Mouse (Mus musculus) kidney, postnatal 4 days (tissue): ENCODE measurements around the gene Heg1.
A peak's percentile ranks its signal among the peaks of the same experiment; 100 is the strongest.

ENCODE experiments used
- DNase-seq, 2 experiments: peaks; one replicate each; pipeline ENCODE4 v3.0.0; 2021; ENCODE audit warnings: mixed read lengths in 2 of 2

The Heg1 gene

DNA sequence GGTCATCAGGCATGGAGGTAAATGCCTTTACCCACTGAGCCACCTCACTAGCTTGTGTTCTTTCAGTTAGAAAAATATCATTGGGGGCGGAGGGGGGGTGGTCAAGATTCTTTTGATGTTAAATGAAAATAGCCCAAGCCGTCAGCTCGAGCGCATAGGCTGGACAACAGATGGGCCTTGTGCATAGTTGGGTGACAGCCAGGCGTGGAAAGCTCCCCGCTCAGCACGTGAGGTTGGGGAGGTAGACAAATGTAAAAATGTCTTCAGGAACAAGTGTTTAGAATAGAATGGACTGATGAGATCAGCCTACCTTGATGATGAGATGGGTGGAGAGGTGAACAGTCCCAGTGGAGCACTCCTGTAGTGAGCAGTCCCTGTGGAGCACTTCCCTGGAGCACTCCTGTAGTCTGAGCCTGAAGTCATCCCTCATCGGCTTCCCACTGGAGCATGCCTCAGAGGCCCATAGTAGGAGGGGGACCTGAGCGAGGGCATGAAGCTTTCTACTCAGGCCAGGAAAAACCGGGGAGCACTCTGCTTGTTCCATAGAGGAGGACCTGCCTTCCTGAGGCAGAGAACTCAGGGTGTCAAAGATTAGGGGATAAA lies 62.0 kb downstream of the Heg1 start:
- DNase-seq, result no peak

GRCm38 (mm10) chr16:33747346-33747954 lies 63.3 kb downstream of the Heg1 start:
- DNase-seq, result no peak

GRCm38 (mm10) chr16:33747994-33748393 lies 63.8 kb downstream of the Heg1 start:
- DNase-seq, result no peak

- no peak for DNase-seq
Measured at GRCm38 (mm10) chr16:33751152-33751551, 67.0 kb downstream of the Heg1 start.

- DNase-seq, result peak in 1 of 2 experiments; percentile 31
Measured at GRCm38 (mm10) chr16:33751590-33751989, 67.4 kb downstream of the Heg1 start.

DNA sequence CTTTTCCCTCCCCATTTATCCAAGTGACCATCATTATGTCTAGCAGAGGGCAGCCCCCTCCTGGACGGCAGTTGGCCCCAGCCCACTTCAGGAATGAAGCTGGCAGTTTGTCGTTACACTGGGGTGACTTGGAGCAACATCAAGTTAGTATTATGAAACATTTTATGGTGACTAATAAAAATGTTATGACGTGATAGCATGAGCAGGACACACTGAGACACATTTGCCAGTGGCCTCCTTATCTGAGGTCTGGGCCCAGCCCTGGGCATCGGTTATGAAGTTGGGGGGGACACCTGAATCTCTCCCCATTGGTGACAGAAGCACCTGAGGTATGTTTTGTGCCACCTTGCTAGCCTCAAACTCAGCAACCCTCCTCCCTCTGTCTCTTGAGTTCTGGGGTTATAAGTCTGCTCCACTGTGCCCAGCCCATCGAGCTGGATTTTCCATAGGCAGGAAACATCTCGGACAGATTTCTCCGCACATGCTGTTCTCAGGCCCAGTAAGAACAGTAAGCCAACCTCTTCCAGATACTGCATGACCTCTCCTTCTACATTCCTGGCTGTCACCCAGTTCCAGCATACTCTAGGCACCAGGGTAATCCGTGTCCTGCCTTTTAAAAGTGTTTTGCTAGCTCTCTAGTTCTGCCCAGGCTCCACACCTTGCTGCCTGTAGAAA lies 68.9 kb downstream of the Heg1 start:
- no peak for DNase-seq

GRCm38 (mm10) chr16:33755293-33755692 lies 71.1 kb downstream of the Heg1 start:
- DNase-seq, result no peak

- DNase-seq, result no peak
Measured at GRCm38 (mm10) chr16:33755961-33756360, 71.8 kb downstream of the Heg1 start.

DNA sequence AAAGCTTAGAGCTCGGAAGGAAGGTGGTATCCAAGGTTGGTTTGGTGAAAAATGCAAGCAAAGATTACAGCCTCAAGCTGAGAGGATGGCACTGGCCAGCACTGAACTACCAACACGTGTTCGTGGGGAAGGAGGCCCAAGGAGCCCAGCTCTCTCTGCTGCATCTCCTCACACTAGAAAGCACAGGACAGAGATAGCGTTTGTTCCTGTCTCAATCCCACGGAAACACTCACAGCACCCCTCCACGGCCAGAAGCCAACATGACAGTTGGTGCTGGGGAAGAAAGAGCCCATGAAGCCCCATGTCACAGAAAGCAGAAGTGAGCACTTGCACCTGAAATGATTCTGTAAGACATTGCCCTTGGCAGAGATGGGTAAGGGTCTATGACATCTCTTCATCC lies 72.2 kb downstream of the Heg1 start:
- DNase-seq, result no peak

DNA sequence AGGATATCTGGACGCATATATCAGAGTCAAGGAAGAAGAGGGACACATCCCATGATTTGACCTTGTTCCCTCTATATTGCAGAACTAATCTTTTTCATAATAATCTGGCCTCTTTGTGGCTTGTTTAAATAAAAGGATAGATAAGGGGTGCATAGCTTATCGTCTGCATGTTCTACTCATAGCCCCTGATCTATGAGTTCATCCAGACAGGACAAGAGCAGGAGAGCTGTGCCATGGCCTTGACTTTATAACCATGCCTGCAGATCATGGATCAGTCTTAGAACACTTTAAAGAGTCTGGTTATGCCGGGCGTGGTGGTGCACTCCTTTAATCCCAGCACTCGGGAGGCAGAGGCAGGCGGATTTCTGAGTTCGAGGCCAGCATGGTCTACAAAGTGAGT lies 75.0 kb downstream of the Heg1 start:
- DNase-seq, result no peak

DNA sequence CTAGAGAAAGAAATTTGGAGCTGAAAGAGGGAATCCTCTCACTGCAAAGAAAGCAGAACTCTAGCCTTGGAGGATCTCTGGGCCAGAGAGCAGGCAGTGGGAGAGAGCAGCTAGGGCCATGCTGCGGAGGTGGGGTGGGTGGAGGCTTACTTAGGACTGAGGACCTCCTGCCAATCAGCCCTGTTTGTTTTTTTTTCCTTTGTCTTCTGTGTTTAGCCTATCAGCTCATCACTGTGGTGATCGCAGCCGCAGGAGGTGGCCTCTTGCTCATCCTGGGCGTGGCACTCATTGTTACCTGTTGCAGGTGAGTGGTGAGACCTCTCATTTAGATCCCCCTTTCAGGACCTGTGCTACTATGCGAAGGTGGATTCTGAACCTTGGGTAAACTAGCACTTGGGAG lies 76.4 kb downstream of the Heg1 start:
- DNase-seq, result no peak

DNA sequence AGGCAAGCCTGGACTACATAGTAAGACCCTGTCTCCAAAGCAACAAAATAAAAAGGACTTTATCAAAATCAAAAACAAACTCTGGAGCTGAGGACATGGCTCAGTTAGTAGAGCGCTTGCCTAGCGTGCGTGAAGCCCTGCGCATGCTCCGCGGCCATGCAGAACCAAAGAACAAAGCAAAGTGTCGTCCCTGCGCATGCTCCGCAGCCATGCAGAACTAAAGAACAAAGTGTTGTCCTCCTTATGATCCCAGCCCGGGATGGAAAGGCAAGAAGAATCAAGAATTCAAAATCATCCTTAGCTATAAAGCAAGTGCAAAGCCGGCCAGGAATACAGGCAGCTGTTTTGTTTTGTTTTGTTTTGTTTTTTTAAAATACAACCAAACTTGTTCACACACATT lies 76.8 kb downstream of the Heg1 start:
- DNase-seq, result peak in 1 of 2 experiments; percentile 31

GRCm38 (mm10) chr16:33764501-33765193 lies 80.5 kb downstream of the Heg1 start:
- DNase-seq, result no peak

- no peak for DNase-seq
Measured at GRCm38 (mm10) chr16:33765477-33765876, 81.3 kb downstream of the Heg1 start.

DNA sequence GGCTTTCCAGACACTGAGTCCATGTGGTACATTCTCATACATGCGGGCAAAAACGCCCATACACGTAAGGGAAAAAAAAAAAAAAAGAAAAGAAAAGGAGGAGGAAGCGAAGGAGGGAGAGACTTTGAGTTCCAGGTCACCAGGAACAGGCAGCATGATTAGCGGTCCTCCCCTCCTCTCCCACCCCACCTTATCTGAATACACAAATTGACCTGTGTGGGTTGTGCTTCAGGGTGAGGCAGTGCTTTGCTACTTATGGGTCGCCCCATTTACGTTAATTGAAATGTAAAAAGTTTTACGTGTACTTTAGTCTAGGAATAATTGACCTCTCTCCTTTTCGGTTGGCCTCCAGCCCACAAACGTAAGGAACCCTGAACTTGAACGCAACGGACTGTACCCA lies 82.1 kb downstream of the Heg1 start:
- DNase-seq, result no peak

GRCm38 (mm10) chr16:33766757-33767156 lies 82.6 kb downstream of the Heg1 start:
- DNase-seq, result no peak

GRCm38 (mm10) chr16:33768491-33769278 lies 84.5 kb downstream of the Heg1 start:
- no peak for DNase-seq

DNA sequence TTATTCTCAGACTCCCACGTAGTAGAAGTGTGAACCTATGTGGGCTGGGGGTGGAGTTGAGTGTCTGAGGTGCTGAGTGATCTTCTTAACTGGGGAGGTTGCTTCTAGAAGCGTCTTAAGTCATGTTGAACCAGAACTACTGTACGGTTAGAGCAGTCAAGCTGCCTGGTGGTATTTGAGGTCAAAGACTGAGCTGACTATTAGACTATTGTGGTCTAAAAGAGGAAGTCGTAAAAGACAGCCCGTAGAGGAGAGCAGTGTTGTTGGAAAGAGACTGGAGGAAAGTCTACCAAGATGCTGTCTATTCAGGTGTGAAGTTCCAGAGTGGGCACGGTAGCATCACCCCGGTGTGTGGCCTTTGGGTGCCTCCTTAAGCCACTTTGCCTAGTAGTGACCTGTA lies 85.7 kb downstream of the Heg1 start:
- no peak for DNase-seq

- DNase-seq, result no peak
Measured at GRCm38 (mm10) chr16:33770778-33771454, 86.7 kb downstream of the Heg1 start.

GRCm38 (mm10) chr16:33772809-33773208 lies 88.6 kb downstream of the Heg1 start:
- DNase-seq, result no peak

- DNase-seq, result no peak
Measured at GRCm38 (mm10) chr16:33774972-33775371, 90.8 kb downstream of the Heg1 start.

GRCm38 (mm10) chr16:33775733-33776335 lies 91.7 kb downstream of the Heg1 start:
- DNase-seq, result no peak
